Mouse (Mus musculus): ENCODE measurements at regions not wholly inside any gene's neighbourhood (a gene's known extent, or its start where the extent isn't known, plus 50 kb on each side); places are given as distances from the start of the nearest gene placed in this dataset.
A peak's percentile ranks its signal among the peaks of the same experiment; 100 is the strongest.

GRCm38 (mm10) chr7:51434865-51435264 is 76.0 kb upstream of the Ano5 start:
- peak; percentile 38 to 67 for DNase-seq (ENCODE audit: low spot score in 2 of 2)

- no peak for DNase-seq (ENCODE audit: low spot score in 2 of 2)
Measured at GRCm38 (mm10) chr7:51454989-51455692, 55.7 kb upstream of the Ano5 start.

- DNase-seq (ENCODE audit: low spot score in 2 of 2), result no peak
Measured at GRCm38 (mm10) chr7:51458757-51459156, 52.1 kb upstream of the Ano5 start.
